Mouse (Mus musculus) yolk sac, embryonic 10.5 days (tissue): ENCODE measurements around the gene Cdcp2.
A peak's percentile ranks its signal among the peaks of the same experiment; 100 is the strongest.
"Not testable (repeated sequence)": the region's sequence is repeated elsewhere in the genome, so short reads cannot be mapped to it uniquely, and the experiment has no call there.

Experiments used
- DNase-seq: peaks from one replicate; pipeline ENCODE4 v3.0.0-alpha.2; 2017; ENCODE audit warnings: low spot score

Gene Cdcp2

GRCm38 (mm10) chr4:107094484-107095187 lies 2.1 kb upstream of the Cdcp2 start:
- no peak for DNase-seq

DNA sequence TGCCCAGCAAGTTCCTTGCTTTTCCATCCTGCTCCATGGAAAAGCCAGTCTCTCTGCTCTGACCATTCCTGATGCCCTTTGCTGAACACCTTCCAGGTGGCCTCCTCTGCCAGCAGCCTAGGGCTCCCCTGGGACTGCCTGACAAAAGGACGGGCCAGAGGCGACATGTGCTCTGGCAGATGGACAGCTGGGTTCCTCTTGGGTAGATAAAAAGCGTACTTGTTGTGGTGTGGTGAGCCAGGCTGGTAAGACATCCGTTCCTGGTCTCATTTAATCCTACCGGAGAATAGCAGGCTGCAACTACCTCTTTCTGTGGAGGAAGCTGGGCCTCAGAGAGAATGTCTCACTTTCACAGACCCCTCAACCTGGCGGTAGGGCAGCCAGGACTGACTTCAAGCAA lies 648 bp upstream of the Cdcp2 start:
- no peak for DNase-seq

GRCm38 (mm10) chr4:107097871-107098270 lies 1.2 kb downstream of the Cdcp2 start:
- no peak for DNase-seq

DNA sequence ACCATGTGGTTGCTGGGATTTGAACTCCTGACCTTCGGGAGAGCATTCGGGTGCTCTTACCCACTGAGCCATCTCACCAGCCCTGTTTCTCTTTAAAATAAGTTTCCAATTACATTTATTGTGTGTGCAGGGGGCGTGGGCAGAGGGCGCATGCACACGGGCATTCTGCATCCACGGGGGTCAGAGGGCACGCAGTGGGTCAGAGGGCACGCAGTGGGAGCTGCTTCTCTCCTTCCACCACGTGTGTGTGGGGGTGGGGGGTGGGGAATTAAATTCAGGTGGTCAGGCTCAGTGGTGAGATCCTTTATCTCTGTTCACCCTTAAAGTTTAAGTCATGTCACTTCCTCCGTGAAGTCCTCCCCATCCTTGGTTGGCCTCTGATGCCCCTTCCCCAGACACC lies 1.7 kb downstream of the Cdcp2 start:
- no peak for DNase-seq

GRCm38 (mm10) chr4:107098791-107099525 lies 2.3 kb downstream of the Cdcp2 start:
- no peak for DNase-seq

GRCm38 (mm10) chr4:107102220-107102619 lies 5.5 kb downstream of the Cdcp2 start:
- DNase-seq = no peak

- no peak for DNase-seq
Measured at GRCm38 (mm10) chr4:107106777-107107176, 10.1 kb downstream of the Cdcp2 start.

GRCm38 (mm10) chr4:107108291-107108731 lies 11.6 kb downstream of the Cdcp2 start:
- DNase-seq = peak; percentile 38

DNA sequence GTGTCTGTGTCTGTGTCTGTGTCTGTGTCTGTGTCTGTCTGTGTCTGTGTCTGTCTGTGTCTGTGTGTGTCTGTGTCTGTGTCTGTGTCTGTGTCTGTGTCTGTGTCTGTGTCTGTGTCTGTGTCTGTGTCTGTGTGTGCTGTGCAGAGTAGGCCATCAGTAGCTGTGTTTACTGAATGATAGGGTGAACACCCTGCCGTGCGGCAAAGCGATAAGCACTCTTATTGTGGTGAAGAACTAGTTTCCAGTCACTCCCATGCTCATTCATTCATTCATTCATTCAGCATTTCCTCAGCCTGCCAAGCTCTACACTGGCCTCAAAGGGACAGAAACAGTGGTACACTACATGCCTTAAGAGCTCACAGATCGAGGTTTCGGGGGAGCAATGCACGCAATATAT lies 12.5 kb downstream of the Cdcp2 start:
- not testable (repeated sequence) for DNase-seq

GRCm38 (mm10) chr4:107114278-107114677 lies 17.6 kb downstream of the Cdcp2 start:
- DNase-seq = no peak

GRCm38 (mm10) chr4:107117741-107118385 lies 21.2 kb downstream of the Cdcp2 start:
- no peak for DNase-seq

- no peak for DNase-seq
Measured at GRCm38 (mm10) chr4:107119056-107119455, 22.4 kb downstream of the Cdcp2 start.

GRCm38 (mm10) chr4:107120676-107121075 lies 24.0 kb downstream of the Cdcp2 start:
- no peak for DNase-seq

- peak; percentile 23 for DNase-seq
Measured at GRCm38 (mm10) chr4:107121165-107121943, 24.7 kb downstream of the Cdcp2 start.

GRCm38 (mm10) chr4:107124376-107124775 lies 27.7 kb downstream of the Cdcp2 start:
- DNase-seq = no peak

DNA sequence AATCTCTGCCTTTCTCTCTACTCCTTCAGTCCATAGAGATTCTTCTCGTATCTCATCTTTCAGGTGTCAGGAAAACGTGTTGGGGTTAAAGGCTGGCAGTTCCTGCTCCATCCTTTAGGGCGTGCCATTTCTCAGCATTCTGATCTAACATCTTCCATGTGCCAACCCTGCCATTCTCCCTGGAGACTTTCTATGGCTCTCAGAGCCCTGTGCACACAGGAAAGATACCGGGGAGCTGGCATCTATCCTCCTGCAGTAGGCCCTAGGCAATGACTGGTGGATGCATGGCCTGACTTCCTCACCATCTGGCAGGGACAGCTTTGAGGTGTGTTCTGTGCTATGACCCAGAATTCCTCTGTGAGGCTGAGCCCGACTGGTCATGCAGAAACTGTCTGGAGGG lies 28.4 kb downstream of the Cdcp2 start:
- no peak for DNase-seq

- DNase-seq = no peak
Measured at GRCm38 (mm10) chr4:107126389-107126788, 29.7 kb downstream of the Cdcp2 start.

- no peak for DNase-seq
Measured at GRCm38 (mm10) chr4:107126891-107127524, 30.3 kb downstream of the Cdcp2 start.

- peak; percentile 34 for DNase-seq
Measured at GRCm38 (mm10) chr4:107127901-107128669, 31.4 kb downstream of the Cdcp2 start.

GRCm38 (mm10) chr4:107129373-107129772 lies 32.7 kb downstream of the Cdcp2 start:
- no peak for DNase-seq

DNA sequence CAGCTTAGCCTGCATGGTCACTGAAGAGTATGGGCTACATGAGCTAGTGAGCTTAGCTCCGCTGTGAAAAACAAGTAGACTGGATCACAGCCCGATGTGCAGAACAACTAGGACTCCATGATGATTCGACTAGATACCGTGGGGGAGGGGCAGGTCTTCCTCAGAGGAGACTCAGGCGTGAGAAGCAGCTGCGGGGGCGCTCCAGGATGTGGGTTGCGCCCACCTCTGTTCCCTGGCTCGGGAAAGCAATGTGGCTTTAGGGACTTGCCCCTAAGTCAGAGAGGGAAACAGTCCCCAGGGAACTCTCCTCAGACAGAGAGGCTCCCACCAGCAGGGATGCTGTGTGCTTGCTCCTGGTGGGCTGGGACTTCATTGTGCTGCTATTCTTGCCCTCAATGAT lies 33.8 kb downstream of the Cdcp2 start:
- no peak for DNase-seq
